Mouse (Mus musculus): Measurements from ENCODE around the gene Cnih4. TPM values are rescaled to one million over a fixed set of nuclear protein-coding genes. Genes with fewer than 3 reads are reported as not detected.

Cnih4 gene
- polyA plus RNA-seq, 1 experiment from 2014 or later = 63.1 TPM

DNA sequence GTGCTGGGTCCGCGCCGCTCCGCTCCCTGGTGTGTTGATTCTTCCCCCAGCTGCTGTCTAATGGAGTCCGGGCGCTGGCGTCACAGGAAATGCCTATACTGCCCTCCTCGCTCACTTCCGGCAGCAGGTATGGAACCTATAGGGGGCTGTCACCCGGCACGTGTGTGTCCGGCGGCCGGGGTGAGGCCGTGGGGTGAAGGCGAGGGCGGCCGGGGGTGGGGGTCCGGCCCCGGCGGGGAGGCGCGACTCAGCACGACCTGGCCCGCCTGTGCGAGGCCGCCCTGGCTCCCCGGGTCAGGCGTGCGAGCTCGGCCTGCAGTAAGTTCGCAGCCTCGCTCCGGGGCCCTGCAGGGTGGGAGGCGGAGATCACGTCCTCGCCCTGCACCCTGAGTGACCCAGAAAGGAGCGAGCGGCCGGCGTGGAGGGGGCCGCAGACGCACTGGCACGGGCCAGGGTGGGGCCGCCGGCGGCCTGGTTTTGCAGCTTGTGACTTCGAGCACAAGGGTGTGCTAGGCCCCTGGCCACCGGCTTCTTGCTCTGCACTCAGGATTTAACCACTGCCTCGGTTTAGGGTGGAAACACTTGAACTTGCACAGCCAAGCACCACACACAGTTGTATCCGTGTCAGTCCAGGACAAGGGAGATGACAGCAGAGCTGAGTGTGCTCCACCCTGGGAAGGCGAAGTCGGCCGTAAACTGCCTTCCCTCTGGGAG lies 67.6 kb downstream of the Cnih4 start, which contains the start of gene Wdr26:
Gene Wdr26, minus strand, starts transcription at position 82 of the 714 bp plus-strand sequence.
- WGBS = 2% methylated on average over 48 of the region's 54 CpGs
- ATAC-seq (ENCODE audit: low FRiP score) = peak; percentile 95

GRCm38 (mm10) chr1:181214296-181215035 lies 70.0 kb downstream of the Cnih4 start:
- WGBS = 87% methylated on average over 8 of the region's 8 CpGs
- no peak overlapping the region for H3K4me2 ChIP-seq (replicated peaks)
- ATAC-seq (ENCODE audit: low FRiP score) = no peak

More for the DNA sequence above, 67.6 kb downstream of the Cnih4 start, which contains the start of gene Wdr26:
- peak within 1 kb of the TSS; percentile 100 for H3K9ac ChIP-seq
- H3K4me1 ChIP-seq = peaks cover 26% of the 10 kb centered on the region
- no peaks in the 10 kb centered on the region for H3K27me3 ChIP-seq
- H3K9me3 ChIP-seq (replicated peaks) = no peaks in the 10 kb centered on the region
- peak within 1 kb of the TSS; percentile 95 for H3K27ac ChIP-seq
- peak within 1 kb of the TSS; percentile 100 for H3K4me3 ChIP-seq
- H3K36me3 ChIP-seq = no peaks in the 10 kb centered on the region
- H3K4me2 ChIP-seq (replicated peaks) = peak within 1 kb of the TSS; percentile 92

DNA sequence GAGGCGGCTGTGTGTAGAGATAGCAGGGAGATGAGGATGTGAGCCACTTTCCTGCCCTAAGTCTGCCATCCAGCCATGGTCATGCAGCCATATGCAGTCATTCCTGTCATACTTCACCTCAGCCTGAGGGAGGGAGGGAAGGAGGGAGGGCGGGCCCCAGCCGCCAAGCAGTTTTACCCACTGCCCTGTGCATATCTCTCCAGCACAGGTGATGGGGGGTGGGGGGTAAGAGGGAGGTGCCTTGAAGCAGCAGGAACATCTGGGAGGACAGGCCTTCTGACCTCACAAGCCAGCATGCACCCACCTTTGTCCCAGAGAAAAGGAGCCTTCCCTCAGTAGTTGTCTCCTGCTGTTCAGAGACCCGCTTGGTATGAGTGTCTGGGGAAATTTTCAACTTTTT lies 71.8 kb downstream of the Cnih4 start:
- Histone ChIP-seq H3K27ac (no peak overlapping the region), H3K27me3 (no peaks in the 10 kb centered on the region), H3K36me3 (no peaks in the 10 kb centered on the region), H3K4me2 (replicated peaks) (no peak overlapping the region), H3K9me3 (replicated peaks) (no peaks in the 10 kb centered on the region), H3K4me1 (peaks cover 11% of the 10 kb centered on the region), H3K9ac (no peak overlapping the region), H3K4me3 (no peak overlapping the region)
- ATAC-seq (ENCODE audit: low FRiP score) = no peak
- WGBS = 54% methylated on average over 4 of the region's 4 CpGs

More at GRCm38 (mm10) chr1:181214296-181215035, 70.0 kb downstream of the Cnih4 start:
- H3K27ac ChIP-seq = no peak overlapping the region
- H3K27me3 ChIP-seq = no peaks in the 10 kb centered on the region
- no peak overlapping the region for H3K9ac ChIP-seq
- H3K4me1 ChIP-seq = peaks cover 21% of the 10 kb centered on the region
- H3K4me3 ChIP-seq = no peak overlapping the region
- no peaks in the 10 kb centered on the region for H3K36me3 ChIP-seq
- H3K9me3 ChIP-seq (replicated peaks) = no peaks in the 10 kb centered on the region

Other genes with a start within 250 kb of the Cnih4 start
- gene Pycr2, start 240.4 kb upstream of the Cnih4 start, polyA plus RNA-seq (2016; fragmentation: Nextera tagmentation; extraction: Ambion mirVana) = 80.3 and 91.6 TPM in 2 replicates
- 0.46 and 1.7 TPM in 2 replicates for gene Lefty1, start 209.7 kb upstream of the Cnih4 start, polyA plus RNA-seq (2016; fragmentation: Nextera tagmentation; extraction: Ambion mirVana)
- gene Tmem63a, start 202.3 kb upstream of the Cnih4 start, polyA plus RNA-seq (2016; fragmentation: Nextera tagmentation; extraction: Ambion mirVana) = 6.9 and 7.2 TPM in 2 replicates
- gene Ephx1, start 123.8 kb upstream of the Cnih4 start, polyA plus RNA-seq (2016; fragmentation: Nextera tagmentation; extraction: Ambion mirVana) = 2.1 and 2.4 TPM in 2 replicates
- gene 9130409I23Rik, start 93.5 kb upstream of the Cnih4 start, polyA plus RNA-seq (2016; fragmentation: Nextera tagmentation; extraction: Ambion mirVana) = 0.10 TPM in 1 of 2 replicates, not detected in the other
- gene Nvl, start 489 bp upstream of the Cnih4 start, polyA plus RNA-seq (2016; fragmentation: Nextera tagmentation; extraction: Ambion mirVana) = 42.1 and 42.2 TPM in 2 replicates
- 46.5 and 47.0 TPM in 2 replicates for gene Wdr26, start 67.3 kb downstream of the Cnih4 start, polyA plus RNA-seq (2016; fragmentation: Nextera tagmentation; extraction: Ambion mirVana)
- gene Cnih3, start 207.9 kb downstream of the Cnih4 start, polyA plus RNA-seq (2016; fragmentation: Nextera tagmentation; extraction: Ambion mirVana) = 2.6 and 5.1 TPM in 2 replicates

Measured in hindbrain, embryonic 12.5 days (tissue).